Comparison of ENCODE assay signal across 15 mouse cellular contexts in the genomic region with DNA sequence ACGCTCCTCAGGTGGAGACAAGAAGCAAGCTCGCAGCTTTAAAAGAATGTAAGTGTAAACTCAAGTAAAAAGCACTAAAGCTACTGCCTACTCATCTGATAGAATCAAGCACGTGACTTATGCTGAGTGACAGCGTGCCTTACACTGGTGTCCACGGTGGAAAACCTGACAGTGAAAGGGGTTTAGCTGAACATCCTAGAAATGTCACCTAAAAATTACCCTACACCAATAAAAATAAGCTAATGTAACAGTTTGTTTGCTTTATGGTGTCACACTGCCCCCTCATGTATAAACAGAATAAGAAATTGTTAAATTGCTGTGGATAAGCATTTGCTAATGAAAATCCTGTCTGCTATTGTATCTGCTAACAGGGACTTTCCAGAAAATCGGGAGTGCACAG.
DNase-seq lines count a peak whose midpoint lies in the region; ATAC-seq and TF ChIP-seq lines count a peak whose summit lies in the region.
"Had no signal": no experiment of that assay in that cellular context is flagged by ENCODE, and none has a peak within 500 bp of the region (broad histone marks: within the 10 kb centered on the region; RNA-seq: fewer than 3 reads in every experiment).

No protein-coding gene starts in this region.

- no peak for TF ChIP-seq EP300 in heart, postnatal 0 days (IDR thresholded peaks at IDR 0.05; ENCODE audit: low read depth)

- no peak for DNase-seq in heart, postnatal 0 days (ENCODE audit: low spot score)
- no peak for DNase-seq in heart, embryonic 10.5 days (ENCODE audit: low spot score)
- DNase-seq in limb, embryonic 11.5 days (ENCODE audit: low spot score), result peak; percentile 19
- DNase-seq in limb, embryonic 10.5 days (ENCODE audit: low spot score), result no peak
- peak; percentile 51 for DNase-seq in CD4-positive, CD25-positive, alpha-beta regulatory T cell, adult 2 months (ENCODE audit: low read depth, low spot score)
- DNase-seq in brain, adult 2 months (ENCODE audit: low read depth, low spot score), result peak; percentile 29
- DNase-seq in embryonic facial prominence, embryonic 10.5 days (ENCODE audit: low spot score), result no peak
- DNase-seq: cerebellum, adult 9-11 months; kidney, adult 2 months; lung, postnatal 36 days had no signal

- H3K4me3 ChIP-seq in heart, postnatal 0 days (ENCODE audit: low read depth, low read length), result no peak overlapping the region
- no peak overlapping the region for H3K4me3 ChIP-seq in heart, embryonic 10.5 days
- H3K4me3 ChIP-seq in limb, embryonic 11.5 days (ENCODE audit: low read depth, low read length), result no peak overlapping the region
- H3K4me3 ChIP-seq in limb, embryonic 10.5 days, result no peak overlapping the region
- no peak overlapping the region for H3K4me3 ChIP-seq in embryonic facial prominence, embryonic 10.5 days
- H3K4me3 ChIP-seq: embryonic facial prominence, embryonic 12.5 days; heart, embryonic 13.5 days; limb, embryonic 13.5 days; myocyte had no signal

- no peaks in the 10 kb centered on the region for H3K27me3 ChIP-seq in heart, postnatal 0 days (ENCODE audit: control insufficient read depth, insufficient read depth, low read length)
- H3K27me3 ChIP-seq in heart, embryonic 10.5 days (ENCODE audit: insufficient read depth, poor library complexity, severe bottlenecking), result no peaks in the 10 kb centered on the region
- no peaks in the 10 kb centered on the region for H3K27me3 ChIP-seq in limb, embryonic 11.5 days (ENCODE audit: control insufficient read depth, insufficient read depth, low read length)
- H3K27me3 ChIP-seq in limb, embryonic 10.5 days (ENCODE audit: low read depth, poor library complexity, severe bottlenecking), result no peaks in the 10 kb centered on the region
- no peaks in the 10 kb centered on the region for H3K27me3 ChIP-seq in embryonic facial prominence, embryonic 10.5 days (replicated peaks; ENCODE audit: low read depth, poor library complexity, severe bottlenecking)
- H3K27me3 ChIP-seq: embryonic facial prominence, embryonic 12.5 days; heart, embryonic 13.5 days; limb, embryonic 13.5 days had no signal

- H3K9ac ChIP-seq in heart, postnatal 0 days (replicated peaks; ENCODE audit: low read depth, low read length), result no peak overlapping the region
- H3K9ac ChIP-seq in limb, embryonic 11.5 days (ENCODE audit: low read length), result no peak overlapping the region
- H3K9ac ChIP-seq: embryonic facial prominence, embryonic 12.5 days; heart, embryonic 13.5 days; limb, embryonic 13.5 days had no signal

- H3K9me3 ChIP-seq in heart, postnatal 0 days (replicated peaks; ENCODE audit: control insufficient read depth, low read length), result no peaks in the 10 kb centered on the region
- H3K9me3 ChIP-seq in heart, embryonic 10.5 days, result no peaks in the 10 kb centered on the region
- H3K9me3 ChIP-seq in limb, embryonic 11.5 days (ENCODE audit: control insufficient read depth, low read length), result no peaks in the 10 kb centered on the region
- no peaks in the 10 kb centered on the region for H3K9me3 ChIP-seq in limb, embryonic 10.5 days (replicated peaks)
- H3K9me3 ChIP-seq in embryonic facial prominence, embryonic 10.5 days, result no peaks in the 10 kb centered on the region
- H3K9me3 ChIP-seq: embryonic facial prominence, embryonic 12.5 days; heart, embryonic 13.5 days; limb, embryonic 13.5 days had no signal

- H3K27ac ChIP-seq in heart, postnatal 0 days (ENCODE audit: low read depth), result no peak overlapping the region
- no peak overlapping the region for H3K27ac ChIP-seq in heart, embryonic 10.5 days
- H3K27ac ChIP-seq in limb, embryonic 11.5 days (replicated peaks; ENCODE audit: low read depth, low read length), result no peak overlapping the region
- H3K27ac ChIP-seq in limb, embryonic 10.5 days, result no peak overlapping the region
- H3K27ac ChIP-seq in embryonic facial prominence, embryonic 10.5 days (replicated peaks), result no peak overlapping the region
- H3K27ac ChIP-seq: embryonic facial prominence, embryonic 12.5 days; heart, embryonic 13.5 days; limb, embryonic 13.5 days had no signal

- H3K36me3 ChIP-seq in heart, postnatal 0 days (replicated peaks; ENCODE audit: control insufficient read depth, insufficient read depth, low read length), result peaks cover 10% of the 10 kb centered on the region; the same call in 1 of the 2 replicates
- H3K36me3 ChIP-seq in heart, embryonic 10.5 days, result peaks cover 4% of the 10 kb centered on the region; the same call in 1 of the 2 replicates
- H3K36me3 ChIP-seq in limb, embryonic 11.5 days (ENCODE audit: control insufficient read depth, insufficient read depth, low read length), result peaks cover 2% of the 10 kb centered on the region; the same call in 1 of the 2 replicates
- H3K36me3 ChIP-seq in limb, embryonic 10.5 days, result peaks cover 18% of the 10 kb centered on the region
- H3K36me3 ChIP-seq in embryonic facial prominence, embryonic 10.5 days (replicated peaks), result peaks cover 3% of the 10 kb centered on the region; the same call in 1 of the 2 replicates

- 74% methylated on average over 6 of the region's 6 CpGs for WGBS in heart, postnatal 0 days
- WGBS in heart, embryonic 10.5 days, result 84% methylated on average over 6 of the region's 6 CpGs
- 94% methylated on average over 6 of the region's 6 CpGs for WGBS in limb, embryonic 11.5 days
- WGBS in limb, embryonic 10.5 days, result 95% methylated on average over 6 of the region's 6 CpGs
- WGBS in embryonic facial prominence, embryonic 10.5 days, result 88% methylated on average over 6 of the region's 6 CpGs

- H3K4me2 ChIP-seq in heart, postnatal 0 days (ENCODE audit: low read depth, low read length), result no peak overlapping the region
- no peak overlapping the region for H3K4me2 ChIP-seq in limb, embryonic 11.5 days (ENCODE audit: low read depth, severe bottlenecking)
- H3K4me2 ChIP-seq: embryonic facial prominence, embryonic 12.5 days; heart, embryonic 13.5 days; limb, embryonic 13.5 days had no signal

- TF ChIP-seq CTCF in heart, postnatal 0 days (IDR thresholded peaks at IDR 0.05; ENCODE audit: low read depth), result peak; percentile 24

- no peak for ATAC-seq in heart, postnatal 0 days (ENCODE audit: insufficient read depth, low read depth)
- ATAC-seq in limb, embryonic 11.5 days (ENCODE audit: insufficient number of reproducible peaks, low FRiP score, low TSS enrichment, low read depth), result no peak
- no peak for ATAC-seq in monocyte, adult 5-6 weeks (replicated peaks; ENCODE audit: insufficient number of reproducible peaks, low FRiP score, low TSS enrichment, poor library complexity, severe bottlenecking)

- no peaks in the 10 kb centered on the region for H3K4me1 ChIP-seq in heart, postnatal 0 days (ENCODE audit: control insufficient read depth, insufficient read depth)
- H3K4me1 ChIP-seq in heart, embryonic 10.5 days, result no peaks in the 10 kb centered on the region
- H3K4me1 ChIP-seq in limb, embryonic 11.5 days (ENCODE audit: control insufficient read depth, insufficient read depth, low read length), result no peaks in the 10 kb centered on the region
- no peaks in the 10 kb centered on the region for H3K4me1 ChIP-seq in limb, embryonic 10.5 days
- no peaks in the 10 kb centered on the region for H3K4me1 ChIP-seq in embryonic facial prominence, embryonic 10.5 days
- H3K4me1 ChIP-seq: embryonic facial prominence, embryonic 12.5 days; limb, embryonic 13.5 days had no signal

Comparison
In these comparisons a context has a peak if more than half of its experiments do, and no peak if none do; other contexts are left out.
1. DNase-seq: peak in limb, embryonic 11.5 days (single experiment), CD4-positive, CD25-positive, alpha-beta regulatory T cell, adult 2 months (single experiment) and brain, adult 2 months (single experiment); none in heart, postnatal 0 days (single experiment), heart, embryonic 10.5 days (single experiment), limb, embryonic 10.5 days (single experiment) and embryonic facial prominence, embryonic 10.5 days (single experiment).